Mouse (Mus musculus): ENCODE results near the gene Gm26602. TPM values are rescaled to one million over a fixed set of nuclear protein-coding genes. Genes with fewer than 3 reads are reported as not detected.

The Gm26602 gene
- polyA plus RNA-seq (2015; fragmentation: Nextera tagmentation; extraction: Ambion mirVana), result not detected in 2 replicates

GRCm38 (mm10) chr10:79910556-79910955 lies at the start of gene Gm26602:
Gm26602 (plus strand) TSS chr10:79910856.
- peak within 1 kb of the TSS; percentile 82; the same call in 1 of the 2 replicates for H3K27ac ChIP-seq (replicated peaks)
- peaks cover 45% of the 10 kb centered on the region for H3K36me3 ChIP-seq (replicated peaks)
- H3K4me3 ChIP-seq (replicated peaks), result no peak within 1 kb of the TSS
- no peak for ATAC-seq (ENCODE audit: insufficient read depth)
- H3K27me3 ChIP-seq, result no peaks in the 10 kb centered on the region
- H3K9me3 ChIP-seq (replicated peaks), result no peaks in the 10 kb centered on the region
- H3K4me2 ChIP-seq, result peak within 1 kb of the TSS; percentile 72; the same call in 1 of the 2 replicates
- peaks cover 68% of the 10 kb centered on the region for H3K4me1 ChIP-seq (replicated peaks)
- H3K9ac ChIP-seq, result no peak within 1 kb of the TSS
- 86% methylated on average over 4 of the region's 4 CpGs for WGBS (ENCODE audit: insufficient replicate concordance)

- Histone ChIP-seq H3K4me2 (no peak overlapping the region), H3K36me3 (replicated peaks) (peaks cover 88% of the 10 kb centered on the region), H3K27ac (replicated peaks) (no peak overlapping the region), H3K27me3 (no peaks in the 10 kb centered on the region), H3K4me1 (replicated peaks) (peaks cover 40% of the 10 kb centered on the region), H3K9ac (no peak overlapping the region), H3K9me3 (replicated peaks) (no peaks in the 10 kb centered on the region), H3K4me3 (replicated peaks) (no peak overlapping the region)
- no peak for ATAC-seq (ENCODE audit: insufficient read depth)
- WGBS (ENCODE audit: insufficient replicate concordance), result 86% methylated on average over 25 of the region's 25 CpGs
These were observed 49.2 kb upstream of the Gm26602 start for GRCm38 (mm10) chr10:79861230-79862048.

GRCm38 (mm10) chr10:79862049-79862788 lies 48.4 kb upstream of the Gm26602 start:
- H3K4me2 ChIP-seq, result no peak overlapping the region
- no peak overlapping the region for H3K4me3 ChIP-seq (replicated peaks)
- H3K36me3 ChIP-seq (replicated peaks), result peaks cover 80% of the 10 kb centered on the region
- H3K9ac ChIP-seq, result no peak overlapping the region
- H3K27me3 ChIP-seq, result no peaks in the 10 kb centered on the region
- WGBS (ENCODE audit: insufficient replicate concordance), result 89% methylated on average over 23 of the region's 23 CpGs
- no peaks in the 10 kb centered on the region for H3K9me3 ChIP-seq (replicated peaks)
- no peak overlapping the region for H3K27ac ChIP-seq (replicated peaks)
- no peak for ATAC-seq (ENCODE audit: insufficient read depth)
- peaks cover 33% of the 10 kb centered on the region for H3K4me1 ChIP-seq (replicated peaks)

GRCm38 (mm10) chr10:79862925-79863324 lies 47.7 kb upstream of the Gm26602 start:
- Histone ChIP-seq H3K9ac (no peak overlapping the region), H3K4me1 (replicated peaks) (peaks cover 26% of the 10 kb centered on the region), H3K4me3 (replicated peaks) (no peak overlapping the region), H3K27ac (replicated peaks) (no peak overlapping the region), H3K4me2 (no peak overlapping the region), H3K9me3 (replicated peaks) (no peaks in the 10 kb centered on the region), H3K27me3 (no peaks in the 10 kb centered on the region), H3K36me3 (replicated peaks) (peaks cover 73% of the 10 kb centered on the region)
- 80% methylated on average over 10 of the region's 10 CpGs for WGBS (ENCODE audit: insufficient replicate concordance)
- ATAC-seq (ENCODE audit: insufficient read depth), result no peak

DNA sequence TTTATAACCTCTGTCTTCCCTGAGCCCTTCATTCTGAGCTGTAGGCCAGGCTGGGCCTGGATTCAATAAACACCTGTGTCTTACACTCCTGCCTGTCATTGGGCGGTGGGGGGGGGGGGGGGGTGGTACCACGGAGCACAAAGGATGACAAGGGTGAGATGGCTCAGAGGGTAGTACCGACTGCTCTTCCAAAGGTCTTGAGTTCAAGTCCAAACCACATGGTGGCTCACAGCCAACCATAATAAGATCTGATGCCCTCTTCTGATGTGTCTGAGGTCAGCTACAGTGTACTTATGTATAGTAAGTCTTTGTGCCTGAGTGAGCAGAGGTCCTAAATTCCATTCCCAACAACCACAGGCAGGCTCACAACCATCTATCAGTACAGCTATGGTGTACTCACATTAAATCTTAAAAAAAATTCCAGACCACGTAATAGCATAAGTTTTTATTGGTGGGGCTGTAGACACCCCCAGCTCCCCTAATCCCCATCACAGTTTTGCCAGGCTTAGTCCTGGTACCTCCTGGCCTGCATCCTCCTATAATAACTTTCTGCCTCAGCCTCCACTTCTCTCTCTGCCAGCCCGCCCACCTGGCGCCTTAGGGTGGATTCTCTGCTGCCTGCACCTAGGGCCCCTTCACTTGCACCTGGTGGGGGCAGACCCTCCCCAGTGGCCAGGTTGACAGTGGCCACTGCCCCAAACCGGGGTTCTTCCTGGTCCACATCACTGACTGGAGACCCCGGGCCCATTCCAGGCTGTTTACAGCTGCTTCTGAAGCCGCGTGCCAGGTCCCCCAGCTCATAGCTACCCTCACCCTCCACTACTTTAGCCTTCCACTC lies 46.1 kb upstream of the Gm26602 start:
- H3K36me3 ChIP-seq (replicated peaks), result peaks cover 57% of the 10 kb centered on the region
- no peaks in the 10 kb centered on the region for H3K9me3 ChIP-seq (replicated peaks)
- H3K4me3 ChIP-seq (replicated peaks), result no peak overlapping the region
- peaks cover 12% of the 10 kb centered on the region for H3K4me1 ChIP-seq (replicated peaks)
- ATAC-seq (ENCODE audit: insufficient read depth), result no peak
- no peak overlapping the region for H3K27ac ChIP-seq (replicated peaks)
- H3K4me2 ChIP-seq, result no peak overlapping the region
- no peak overlapping the region for H3K9ac ChIP-seq
- H3K27me3 ChIP-seq, result no peaks in the 10 kb centered on the region
- 61% methylated on average over 10 of the region's 10 CpGs for WGBS (ENCODE audit: insufficient replicate concordance)

GRCm38 (mm10) chr10:79865189-79865601 lies 45.5 kb upstream of the Gm26602 start:
- 0 out of 2 replicates have a peak, but pooled peaks have one; percentile 6 for ATAC-seq (ENCODE audit: insufficient read depth)
- peaks cover 50% of the 10 kb centered on the region for H3K36me3 ChIP-seq (replicated peaks)
- no peak overlapping the region for H3K4me2 ChIP-seq
- no peak overlapping the region for H3K9ac ChIP-seq
- 62% methylated on average over 12 of the region's 12 CpGs for WGBS (ENCODE audit: insufficient replicate concordance)
- no peaks in the 10 kb centered on the region for H3K27me3 ChIP-seq
- H3K4me3 ChIP-seq (replicated peaks), result no peak overlapping the region
- no peak overlapping the region for H3K27ac ChIP-seq (replicated peaks)
- no peaks in the 10 kb centered on the region for H3K9me3 ChIP-seq (replicated peaks)
- H3K4me1 ChIP-seq (replicated peaks), result peaks cover 8% of the 10 kb centered on the region

- Histone ChIP-seq H3K27ac (replicated peaks) (no peak overlapping the region), H3K4me2 (no peak overlapping the region), H3K36me3 (replicated peaks) (peaks cover 44% of the 10 kb centered on the region), H3K4me3 (replicated peaks) (no peak overlapping the region), H3K4me1 (replicated peaks) (peaks cover 6% of the 10 kb centered on the region), H3K9ac (no peak overlapping the region), H3K9me3 (replicated peaks) (no peaks in the 10 kb centered on the region), H3K27me3 (no peaks in the 10 kb centered on the region)
- 62% methylated on average over 19 of the region's 19 CpGs for WGBS (ENCODE audit: insufficient replicate concordance)
- ATAC-seq (ENCODE audit: insufficient read depth), result no peak
These were observed 44.8 kb upstream of the Gm26602 start for GRCm38 (mm10) chr10:79865801-79866295.

- no peak for ATAC-seq (ENCODE audit: insufficient read depth)
- Histone ChIP-seq H3K4me3 (replicated peaks) (no peak overlapping the region), H3K9me3 (replicated peaks) (no peaks in the 10 kb centered on the region), H3K4me1 (replicated peaks) (peaks cover 6% of the 10 kb centered on the region), H3K27me3 (peaks cover 4% of the 10 kb centered on the region; the same call in 1 of the 2 replicates), H3K9ac (no peak overlapping the region), H3K27ac (replicated peaks) (no peak overlapping the region), H3K36me3 (replicated peaks) (peaks cover 36% of the 10 kb centered on the region), H3K4me2 (no peak overlapping the region)
- 77% methylated on average over 11 of the region's 11 CpGs for WGBS (ENCODE audit: insufficient replicate concordance)
These were observed 44.1 kb upstream of the Gm26602 start for GRCm38 (mm10) chr10:79866601-79867000.

GRCm38 (mm10) chr10:79871845-79872244 lies 38.8 kb upstream of the Gm26602 start:
- H3K9me3 ChIP-seq (replicated peaks), result no peaks in the 10 kb centered on the region
- no peaks in the 10 kb centered on the region for H3K36me3 ChIP-seq (replicated peaks)
- no peak overlapping the region for H3K9ac ChIP-seq
- WGBS (ENCODE audit: insufficient replicate concordance), result 77% methylated on average over 8 of the region's 8 CpGs
- H3K27me3 ChIP-seq, result peaks cover 41% of the 10 kb centered on the region
- no peak overlapping the region for H3K27ac ChIP-seq (replicated peaks)
- no peak overlapping the region for H3K4me2 ChIP-seq
- H3K4me3 ChIP-seq (replicated peaks), result no peak overlapping the region
- no peak for ATAC-seq (ENCODE audit: insufficient read depth)
- H3K4me1 ChIP-seq (replicated peaks), result peaks cover 19% of the 10 kb centered on the region

GRCm38 (mm10) chr10:79872862-79873261 lies 37.8 kb upstream of the Gm26602 start:
- Histone ChIP-seq H3K27ac (replicated peaks) (no peak overlapping the region), H3K4me2 (no peak overlapping the region), H3K9ac (no peak overlapping the region), H3K36me3 (replicated peaks) (no peaks in the 10 kb centered on the region), H3K9me3 (replicated peaks) (no peaks in the 10 kb centered on the region), H3K4me1 (replicated peaks) (peaks cover 28% of the 10 kb centered on the region), H3K27me3 (peaks cover 46% of the 10 kb centered on the region), H3K4me3 (replicated peaks) (no peak overlapping the region)
- WGBS (ENCODE audit: insufficient replicate concordance), result 33% methylated on average over 3 of the region's 3 CpGs
- no peak for ATAC-seq (ENCODE audit: insufficient read depth)

All from liver, embryonic 15.5 days (tissue).